Mouse (Mus musculus) heart, adult 11 months (tissue): Measurements from ENCODE around the gene Tmem259.

Source experiments
- DNase-seq: peaks from one replicate; pipeline ENCODE4 v3.0.0; 2022

Tmem259 gene

GRCm38 (mm10) chr10:79984195-79984816 lies at the start of gene Tmem259:
Gene Tmem259, minus strand, starts transcription at chr10:79984330.
- DNase-seq: peak; percentile 98

GRCm38 (mm10) chr10:80032799-80033480 lies 48.8 kb upstream of the Tmem259 start:
- DNase-seq: peak; percentile 98

GRCm38 (mm10) chr10:80030736-80031135 lies 46.6 kb upstream of the Tmem259 start:
- DNase-seq: peak; percentile 91

GRCm38 (mm10) chr10:80030191-80030590 lies 46.1 kb upstream of the Tmem259 start:
- DNase-seq: no peak

- peak; percentile 93 for DNase-seq
These were observed 44.4 kb upstream of the Tmem259 start for GRCm38 (mm10) chr10:80028521-80028846.

GRCm38 (mm10) chr10:80027681-80028520 lies 43.8 kb upstream of the Tmem259 start:
- peak; percentile 93 for DNase-seq

- peak; percentile 94 for DNase-seq
These were observed 41.8 kb upstream of the Tmem259 start for GRCm38 (mm10) chr10:80025889-80026288.

GRCm38 (mm10) chr10:80025463-80025862 lies 41.3 kb upstream of the Tmem259 start:
- DNase-seq: peak; percentile 91

- no peak for DNase-seq
These were observed 40.9 kb upstream of the Tmem259 start for GRCm38 (mm10) chr10:80025044-80025347.

GRCm38 (mm10) chr10:80024229-80025043 lies 40.3 kb upstream of the Tmem259 start:
- DNase-seq: peak; percentile 96

GRCm38 (mm10) chr10:80023758-80024157 lies 39.6 kb upstream of the Tmem259 start:
- DNase-seq: no peak

GRCm38 (mm10) chr10:80022806-80023205 lies 38.7 kb upstream of the Tmem259 start:
- no peak for DNase-seq

GRCm38 (mm10) chr10:80022164-80022563 lies 38.0 kb upstream of the Tmem259 start:
- DNase-seq: no peak

- peak; percentile 93 for DNase-seq
These were observed 37.2 kb upstream of the Tmem259 start for GRCm38 (mm10) chr10:80021320-80021641.

GRCm38 (mm10) chr10:80020603-80021319 lies 36.6 kb upstream of the Tmem259 start:
- DNase-seq: peak; percentile 92

GRCm38 (mm10) chr10:80020191-80020590 lies 36.1 kb upstream of the Tmem259 start:
- no peak for DNase-seq

- peak; percentile 97 for DNase-seq
These were observed 35.5 kb upstream of the Tmem259 start for GRCm38 (mm10) chr10:80019471-80020131.

GRCm38 (mm10) chr10:80018739-80019297 lies 34.7 kb upstream of the Tmem259 start:
- DNase-seq: peak; percentile 97

GRCm38 (mm10) chr10:80017771-80018170 lies 33.6 kb upstream of the Tmem259 start:
- peak; percentile 93 for DNase-seq

GRCm38 (mm10) chr10:80017361-80017760 lies 33.2 kb upstream of the Tmem259 start:
- peak; percentile 98 for DNase-seq

- peak; percentile 93 for DNase-seq
These were observed 32.8 kb upstream of the Tmem259 start for GRCm38 (mm10) chr10:80016931-80017330.

- DNase-seq: peak; percentile 98
These were observed 32.4 kb upstream of the Tmem259 start, which contains the start of gene Arhgap45 for GRCm38 (mm10) chr10:80016511-80016910. Gene Arhgap45, plus strand, starts transcription at chr10:80016653.
